Mouse (Mus musculus): ENCODE measurements around the gene Riox2. TPM values are rescaled to one million over a fixed set of nuclear protein-coding genes. Genes with fewer than 3 reads are reported as not detected.
"Not testable (repeated sequence)": the region's sequence is repeated elsewhere in the genome, so short reads cannot be mapped to it uniquely, and the experiment has no call there.

The Riox2 gene
- 31.2 and 34.9 TPM in 2 replicates for polyA plus RNA-seq (2014; fragmentation: Nextera tagmentation; extraction: Ambion mirVana)

DNA sequence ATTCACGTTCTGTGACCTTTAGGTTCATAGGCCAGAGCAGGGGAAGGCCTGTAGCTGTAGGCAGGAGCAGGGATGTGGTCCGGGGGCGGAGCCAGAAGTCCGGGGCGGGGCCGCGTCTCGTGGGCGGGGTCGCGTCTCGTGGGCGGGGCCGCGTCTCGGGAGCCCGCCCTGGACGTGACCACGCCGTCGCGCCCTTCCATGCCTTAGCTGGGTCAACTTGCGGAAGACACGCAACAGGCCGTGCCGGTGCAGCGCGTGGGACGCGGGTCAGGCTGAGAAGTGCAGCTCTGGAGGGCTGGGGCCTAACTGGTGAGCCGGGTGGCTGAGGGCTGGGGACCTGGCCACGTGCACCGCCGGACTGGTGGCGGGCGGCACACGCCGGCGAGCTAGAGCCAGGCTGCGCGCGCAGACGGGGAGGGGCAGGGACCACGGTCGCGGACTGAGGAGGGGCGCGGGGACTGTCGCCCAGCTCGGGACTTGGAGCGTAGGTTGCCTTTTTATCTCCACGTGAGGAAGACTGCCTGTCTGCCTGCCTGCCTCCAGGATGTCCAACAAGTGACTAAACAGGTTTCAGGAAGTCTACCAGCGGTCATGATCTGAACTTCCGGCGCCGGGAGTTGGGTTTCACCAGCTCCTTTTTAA is at the start of gene Riox2:
Gene Riox2, plus strand, starts transcription at position 139 of the 642 bp plus-strand sequence.
- DNase-seq (ENCODE audit: low spot score) (peak; percentile 87), ATAC-seq (ENCODE audit: insufficient number of reproducible peaks, low FRiP score, low TSS enrichment, low read depth) (peak; percentile 94)
- H3K4me2 ChIP-seq (ENCODE audit: low read depth, severe bottlenecking): peak within 1 kb of the TSS; percentile 34
- peak within 1 kb of the TSS; percentile 59 for H3K4me3 ChIP-seq (ENCODE audit: low read depth, low read length)
- H3K36me3 ChIP-seq (ENCODE audit: control insufficient read depth, insufficient read depth, low read length): no peaks in the 10 kb centered on the region
- H3K27me3 ChIP-seq (ENCODE audit: control insufficient read depth, insufficient read depth, low read length): no peaks in the 10 kb centered on the region
- peak within 1 kb of the TSS; percentile 33; the same call in 1 of the 2 replicates for H3K27ac ChIP-seq (replicated peaks; ENCODE audit: low read depth, low read length)
- H3K9me3 ChIP-seq (ENCODE audit: control insufficient read depth, low read length): no peaks in the 10 kb centered on the region
- peak within 1 kb of the TSS; percentile 70 for H3K9ac ChIP-seq (ENCODE audit: low read length)
- 0 out of 2 replicates have a peak, but pooled peaks cover 4% of the 10 kb centered on the region for H3K4me1 ChIP-seq (ENCODE audit: control insufficient read depth, insufficient read depth, low read length)
- WGBS: 1% methylated on average over 56 of the region's 56 CpGs

DNA sequence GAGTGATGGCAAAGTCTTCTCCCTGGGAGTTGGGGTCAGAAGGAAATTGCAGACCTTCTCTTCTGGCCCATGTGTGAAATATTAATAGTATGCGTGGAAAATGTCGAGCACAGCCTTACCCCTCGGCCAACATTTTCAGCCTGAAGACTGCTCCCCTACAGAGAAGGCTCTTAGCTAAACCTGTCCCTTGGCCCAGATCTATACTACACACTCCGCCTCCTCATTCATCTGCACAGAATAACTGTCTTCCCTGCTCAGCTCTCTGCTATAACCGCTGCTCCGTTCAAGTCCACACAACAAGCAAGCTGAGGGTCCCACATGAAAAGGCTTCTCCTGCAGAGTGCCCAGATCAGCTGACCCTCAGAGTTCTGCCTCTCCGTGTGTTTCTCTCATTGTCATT is 43.6 kb upstream of the Riox2 start:
- ATAC-seq (ENCODE audit: insufficient number of reproducible peaks, low FRiP score, low TSS enrichment, low read depth): no peak
- H3K9ac ChIP-seq (ENCODE audit: low read length): no peak overlapping the region
- H3K27ac ChIP-seq (replicated peaks; ENCODE audit: low read depth, low read length): no peak overlapping the region
- H3K4me3 ChIP-seq (ENCODE audit: low read depth, low read length): no peak overlapping the region
- H3K9me3 ChIP-seq (ENCODE audit: control insufficient read depth, low read length): no peaks in the 10 kb centered on the region
- WGBS: 78% methylated on average over 7 of the region's 7 CpGs
- H3K4me2 ChIP-seq (ENCODE audit: low read depth, severe bottlenecking): no peak overlapping the region
- no peaks in the 10 kb centered on the region for H3K4me1 ChIP-seq (ENCODE audit: control insufficient read depth, insufficient read depth, low read length)
- H3K27me3 ChIP-seq (ENCODE audit: control insufficient read depth, insufficient read depth, low read length): no peaks in the 10 kb centered on the region
- H3K36me3 ChIP-seq (ENCODE audit: control insufficient read depth, insufficient read depth, low read length): no peaks in the 10 kb centered on the region
- DNase-seq (ENCODE audit: low spot score): no peak

DNA sequence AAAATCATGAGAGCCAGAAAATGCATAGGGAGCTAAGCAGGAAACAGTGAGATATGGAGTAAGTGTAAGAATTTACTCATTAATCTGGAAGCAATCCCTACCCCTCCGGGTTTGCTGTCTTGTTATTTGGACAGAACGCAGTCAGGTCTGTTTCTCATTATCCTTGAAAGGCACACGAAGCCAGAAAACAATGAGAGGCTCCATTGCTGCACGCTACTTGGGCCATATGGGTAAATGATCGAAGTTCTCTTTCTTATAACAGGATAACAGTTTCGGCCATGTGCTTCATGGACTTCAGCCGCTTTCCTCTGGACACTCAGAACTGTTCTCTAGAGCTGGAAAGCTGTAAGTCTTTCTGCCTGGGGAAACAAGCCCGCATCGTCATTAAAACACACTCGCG is 38.4 kb upstream of the Riox2 start:
- H3K4me1 ChIP-seq (ENCODE audit: control insufficient read depth, insufficient read depth, low read length): peaks cover 3% of the 10 kb centered on the region; the same call in 1 of the 2 replicates
- ATAC-seq (ENCODE audit: insufficient number of reproducible peaks, low FRiP score, low TSS enrichment, low read depth) (no peak), DNase-seq (ENCODE audit: low spot score) (peak; percentile 31)
- 34% methylated on average over 11 of the region's 11 CpGs for WGBS
- no peak overlapping the region for H3K4me2 ChIP-seq (ENCODE audit: low read depth, severe bottlenecking)
- H3K9ac ChIP-seq (ENCODE audit: low read length): no peak overlapping the region
- no peaks in the 10 kb centered on the region for H3K9me3 ChIP-seq (ENCODE audit: control insufficient read depth, low read length)
- H3K36me3 ChIP-seq (ENCODE audit: control insufficient read depth, insufficient read depth, low read length): no peaks in the 10 kb centered on the region
- no peak overlapping the region for H3K4me3 ChIP-seq (ENCODE audit: low read depth, low read length)
- 0 out of 2 replicates have a peak overlapping the region, but pooled peaks have one; percentile 26 for H3K27ac ChIP-seq (replicated peaks; ENCODE audit: low read depth, low read length)
- H3K27me3 ChIP-seq (ENCODE audit: control insufficient read depth, insufficient read depth, low read length): no peaks in the 10 kb centered on the region

GRCm38 (mm10) chr16:59444880-59445559 is 26.6 kb upstream of the Riox2 start:
- H3K4me1 ChIP-seq (ENCODE audit: control insufficient read depth, insufficient read depth, low read length): peaks cover 2% of the 10 kb centered on the region; the same call in 1 of the 2 replicates
- DNase-seq (ENCODE audit: low spot score): no peak
- H3K27me3 ChIP-seq (ENCODE audit: control insufficient read depth, insufficient read depth, low read length): no peaks in the 10 kb centered on the region
- H3K9me3 ChIP-seq (ENCODE audit: control insufficient read depth, low read length): no peaks in the 10 kb centered on the region
- WGBS: 90% methylated on average over 7 of the region's 7 CpGs
- no peak for ATAC-seq (ENCODE audit: insufficient number of reproducible peaks, low FRiP score, low TSS enrichment, low read depth)
- H3K4me2 ChIP-seq (ENCODE audit: low read depth, severe bottlenecking): no peak overlapping the region
- H3K4me3 ChIP-seq (ENCODE audit: low read depth, low read length): no peak overlapping the region
- H3K9ac ChIP-seq (ENCODE audit: low read length): no peak overlapping the region
- no peak overlapping the region for H3K27ac ChIP-seq (replicated peaks; ENCODE audit: low read depth, low read length)
- no peaks in the 10 kb centered on the region for H3K36me3 ChIP-seq (ENCODE audit: control insufficient read depth, insufficient read depth, low read length)

DNA sequence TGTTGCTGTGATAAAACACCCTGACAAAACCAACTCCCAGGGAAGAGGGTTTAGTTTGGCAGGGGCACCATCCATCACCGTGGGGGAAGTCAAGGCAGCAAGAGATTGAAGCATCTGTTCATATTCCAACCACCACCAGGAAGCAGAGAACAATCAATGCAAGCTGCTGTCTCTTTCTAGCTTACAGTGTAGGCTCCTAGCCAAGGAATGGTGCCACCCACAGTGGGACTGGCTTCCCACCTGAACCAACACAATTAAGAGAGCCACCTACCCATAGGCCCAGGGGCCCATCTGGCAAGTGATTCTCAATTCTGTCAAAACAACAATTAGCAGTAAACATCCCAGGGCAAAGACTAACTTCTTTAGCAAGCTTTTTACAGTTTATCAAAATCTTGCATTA is 23.4 kb upstream of the Riox2 start:
- no peak overlapping the region for H3K4me2 ChIP-seq (ENCODE audit: low read depth, severe bottlenecking)
- H3K27ac ChIP-seq (replicated peaks; ENCODE audit: low read depth, low read length): no peak overlapping the region
- no peak overlapping the region for H3K9ac ChIP-seq (ENCODE audit: low read length)
- no peaks in the 10 kb centered on the region for H3K4me1 ChIP-seq (ENCODE audit: control insufficient read depth, insufficient read depth, low read length)
- no peaks in the 10 kb centered on the region for H3K36me3 ChIP-seq (ENCODE audit: control insufficient read depth, insufficient read depth, low read length)
- H3K9me3 ChIP-seq (ENCODE audit: control insufficient read depth, low read length): no peaks in the 10 kb centered on the region
- no peaks in the 10 kb centered on the region for H3K27me3 ChIP-seq (ENCODE audit: control insufficient read depth, insufficient read depth, low read length)
- WGBS: 86% methylated on average over 1 of the region's 1 CpGs
- H3K4me3 ChIP-seq (ENCODE audit: low read depth, low read length): no peak overlapping the region
- ATAC-seq (ENCODE audit: insufficient number of reproducible peaks, low FRiP score, low TSS enrichment, low read depth): no peak
- DNase-seq (ENCODE audit: low spot score): no peak

GRCm38 (mm10) chr16:59449092-59449491 is 22.5 kb upstream of the Riox2 start:
- DNase-seq (ENCODE audit: low spot score) (no peak), ATAC-seq (ENCODE audit: insufficient number of reproducible peaks, low FRiP score, low TSS enrichment, low read depth) (no peak)
- Histone ChIP-seq H3K27me3 (ENCODE audit: control insufficient read depth, insufficient read depth, low read length) (no peaks in the 10 kb centered on the region), H3K9ac (ENCODE audit: low read length) (no peak overlapping the region), H3K4me2 (ENCODE audit: low read depth, severe bottlenecking) (no peak overlapping the region), H3K27ac (replicated peaks; ENCODE audit: low read depth, low read length) (no peak overlapping the region), H3K36me3 (ENCODE audit: control insufficient read depth, insufficient read depth, low read length) (no peaks in the 10 kb centered on the region), H3K4me3 (ENCODE audit: low read depth, low read length) (no peak overlapping the region), H3K4me1 (ENCODE audit: control insufficient read depth, insufficient read depth, low read length) (no peaks in the 10 kb centered on the region), H3K9me3 (ENCODE audit: control insufficient read depth, low read length) (no peaks in the 10 kb centered on the region)

DNA sequence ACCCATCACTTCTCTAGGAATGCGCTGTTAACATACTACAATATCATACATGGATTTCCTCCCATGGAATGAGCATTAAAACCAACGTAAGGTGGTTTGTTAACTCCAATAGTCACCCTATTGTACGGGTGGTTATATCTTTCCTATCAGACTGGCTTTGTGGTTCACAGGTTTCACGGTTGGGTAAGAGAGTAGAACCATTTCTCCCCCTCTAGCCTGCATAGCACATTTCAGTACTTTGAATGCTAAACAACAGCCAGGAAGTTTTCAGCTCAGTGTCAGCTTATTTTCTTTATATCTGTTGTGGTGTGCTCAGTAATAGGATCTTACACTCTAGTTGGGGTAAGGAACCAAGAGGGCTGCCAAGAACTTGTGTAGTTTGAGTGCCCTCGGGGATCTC is 19.8 kb upstream of the Riox2 start:
- Histone ChIP-seq H3K4me2 (ENCODE audit: low read depth, severe bottlenecking) (no peak overlapping the region), H3K9ac (ENCODE audit: low read length) (no peak overlapping the region), H3K4me1 (ENCODE audit: control insufficient read depth, insufficient read depth, low read length) (no peaks in the 10 kb centered on the region), H3K36me3 (ENCODE audit: control insufficient read depth, insufficient read depth, low read length) (no peaks in the 10 kb centered on the region), H3K9me3 (ENCODE audit: control insufficient read depth, low read length) (no peaks in the 10 kb centered on the region), H3K4me3 (ENCODE audit: low read depth, low read length) (no peak overlapping the region), H3K27me3 (ENCODE audit: control insufficient read depth, insufficient read depth, low read length) (no peaks in the 10 kb centered on the region), H3K27ac (replicated peaks; ENCODE audit: low read depth, low read length) (no peak overlapping the region)
- DNase-seq (ENCODE audit: low spot score): no peak
- WGBS: 90% methylated on average over 5 of the region's 5 CpGs
- ATAC-seq (ENCODE audit: insufficient number of reproducible peaks, low FRiP score, low TSS enrichment, low read depth): no peak

DNA sequence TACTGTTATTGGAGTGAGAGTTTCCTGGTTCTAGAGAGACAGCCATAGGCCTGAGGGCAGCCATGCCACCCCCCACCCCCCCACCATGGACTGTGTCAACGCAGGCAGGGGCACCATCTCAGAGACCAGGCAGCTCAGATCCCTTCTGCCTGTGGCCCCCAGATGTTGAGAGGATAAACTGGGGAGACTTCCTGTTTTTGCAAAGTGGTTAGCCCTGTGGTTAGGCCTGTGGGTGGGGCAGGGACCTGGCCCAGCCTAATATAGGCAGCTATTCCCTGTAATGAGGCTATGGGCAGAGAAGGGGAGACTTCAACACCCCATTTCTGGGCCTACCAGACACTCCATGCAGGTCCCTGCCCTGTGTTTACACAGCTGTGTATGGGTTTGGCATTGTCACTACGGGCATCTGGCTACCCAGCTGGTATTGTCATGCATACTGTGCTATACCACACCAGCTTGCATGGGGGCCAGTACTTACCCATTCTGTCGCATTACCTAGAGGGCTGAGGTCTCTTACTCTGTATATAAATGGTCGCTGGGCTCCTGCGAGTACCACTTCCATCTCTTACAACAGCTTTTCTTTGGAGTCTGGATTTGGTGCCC is 12.2 kb upstream of the Riox2 start:
- not testable (repeated sequence) for H3K4me3 ChIP-seq (ENCODE audit: low read depth, low read length)

More for the DNA sequence above, 12.2 kb upstream of the Riox2 start:
- not testable (repeated sequence) for H3K27ac ChIP-seq (replicated peaks; ENCODE audit: low read depth, low read length); DNase-seq (ENCODE audit: low spot score); H3K27me3 ChIP-seq (ENCODE audit: control insufficient read depth, insufficient read depth, low read length); H3K9me3 ChIP-seq (ENCODE audit: control insufficient read depth, low read length); H3K4me1 ChIP-seq (ENCODE audit: control insufficient read depth, insufficient read depth, low read length); H3K36me3 ChIP-seq (ENCODE audit: control insufficient read depth, insufficient read depth, low read length); H3K9ac ChIP-seq (ENCODE audit: low read length); H3K4me2 ChIP-seq (ENCODE audit: low read depth, severe bottlenecking); ATAC-seq (ENCODE audit: insufficient number of reproducible peaks, low FRiP score, low TSS enrichment, low read depth)
- 84% methylated on average over 5 of the region's 5 CpGs for WGBS

All from limb, embryonic 11.5 days (tissue).